Mouse (Mus musculus) subcutaneous adipose tissue, adult 2 months (tissue): ENCODE data around the gene Nlrp6. TPM values are rescaled to one million over a fixed set of nuclear protein-coding genes. Genes with fewer than 3 reads are reported as not detected.

Experiments
- polyA plus RNA-seq: library from polyadenylated mRNA; depleted of rRNA; stranded (reverse); fragments of >200 nt; gene quantifications from 2 replicates; pipeline ENCODE4 v1.2.3, GENCODE M21; 2012; ENCODE audit warnings: low replicate concordance; rRNA removed

Nlrp6 gene
- polyA plus RNA-seq = 0.87 TPM in 1 of 2 replicates, not detected in the other

GRCm38 (mm10) chr7:140920418-140921029 is at the start of gene Nlrp6:
Gene Nlrp6 (plus strand): TSS chr7:140920902.

GRCm38 (mm10) chr7:140881696-140882468 is 38.8 kb upstream of the Nlrp6 start, which contains the start of the genes Psmd13 and Sirt3:
Gene Psmd13 (plus strand): TSS chr7:140881968.
Gene Sirt3 (minus strand): TSS chr7:140882309.

GRCm38 (mm10) chr7:140900220-140900619 is 20.5 kb upstream of the Nlrp6 start, which contains the start of gene Cox8b:
Gene Cox8b (minus strand): TSS chr7:140900446.

GRCm38 (mm10) chr7:140941222-140942051 is 20.7 kb downstream of the Nlrp6 start, which contains the start of gene Pgghg:
Gene Pgghg (plus strand): TSS chr7:140941391.

GRCm38 (mm10) chr7:140949824-140950530 is 29.3 kb downstream of the Nlrp6 start, which contains the start of gene Ifitm5:
Gene Ifitm5 (minus strand): TSS chr7:140950291.

GRCm38 (mm10) chr7:140955758-140956555 is 35.3 kb downstream of the Nlrp6 start, which contains the start of the genes Gm45717 and Ifitm2:
Gene Gm45717 (minus strand): TSS chr7:140955937.
Gene Ifitm2 (minus strand): TSS chr7:140955987.

GRCm38 (mm10) chr7:140966921-140967320 is 46.2 kb downstream of the Nlrp6 start, which contains the start of gene Ifitm1:
Gene Ifitm1 (plus strand): TSS chr7:140967221.

Other genes starting within 250 kb of the Nlrp6 start
- gene Olfr45, start 239.0 kb upstream of the Nlrp6 start, polyA plus RNA-seq = not detected in 2 replicates
- not detected in 2 replicates for gene Olfr541, start 223.6 kb upstream of the Nlrp6 start, polyA plus RNA-seq
- 256 and 502 TPM in 2 replicates for gene Cyp2e1, start 157.2 kb upstream of the Nlrp6 start, polyA plus RNA-seq
- gene Syce1, start 133.1 kb upstream of the Nlrp6 start, polyA plus RNA-seq = 0.07 and 0.33 TPM in 2 replicates
- 0.15 TPM in 1 of 2 replicates, not detected in the other for gene Zfp941, start 98.7 kb upstream of the Nlrp6 start, polyA plus RNA-seq
- 14.2 TPM in 1 of 2 replicates, not detected in the other for gene Urah, start 85.9 kb upstream of the Nlrp6 start, polyA plus RNA-seq
- gene Scgb1c1, start 75.4 kb upstream of the Nlrp6 start, polyA plus RNA-seq = not detected in 2 replicates
- gene Odf3, start 73.1 kb upstream of the Nlrp6 start, polyA plus RNA-seq = 0.11 TPM in 1 of 2 replicates, not detected in the other
- gene Gm45785, start 64.6 kb upstream of the Nlrp6 start, polyA plus RNA-seq = not detected in 2 replicates
- 114 and 143 TPM in 2 replicates for gene Ric8a, start 63.9 kb upstream of the Nlrp6 start, polyA plus RNA-seq
- gene Bet1l, start 63.3 kb upstream of the Nlrp6 start, polyA plus RNA-seq = 37.8 and 39.1 TPM in 2 replicates
- gene Psmd13, start 38.9 kb upstream of the Nlrp6 start, polyA plus RNA-seq = 76.9 and 91.8 TPM in 2 replicates
- 30.7 and 38.8 TPM in 2 replicates for gene Sirt3, start 38.6 kb upstream of the Nlrp6 start, polyA plus RNA-seq
- gene Cox8b, start 20.5 kb upstream of the Nlrp6 start, polyA plus RNA-seq = 147 and 450 TPM in 2 replicates
- gene Pgghg, start 20.5 kb downstream of the Nlrp6 start, polyA plus RNA-seq = 55.4 and 73.1 TPM in 2 replicates
- gene Ifitm5, start 29.4 kb downstream of the Nlrp6 start, polyA plus RNA-seq = 2.9 and 7.4 TPM in 2 replicates
- gene Gm45717, start 35.0 kb downstream of the Nlrp6 start, polyA plus RNA-seq = 0.78 TPM in 1 of 2 replicates, not detected in the other
- 1,434 and 1,895 TPM in 2 replicates for gene Ifitm2, start 35.1 kb downstream of the Nlrp6 start, polyA plus RNA-seq
- 36.0 and 1,392 TPM in 2 replicates for gene Ifitm1, start 46.3 kb downstream of the Nlrp6 start, polyA plus RNA-seq
- gene Ifitm3, start 89.9 kb downstream of the Nlrp6 start, polyA plus RNA-seq = 721 and 1,416 TPM in 2 replicates
- 17.2 and 25.7 TPM in 2 replicates for gene Ifitm6, start 97.0 kb downstream of the Nlrp6 start, polyA plus RNA-seq
- not detected in 2 replicates for gene Gm17387, start 108.2 kb downstream of the Nlrp6 start, polyA plus RNA-seq
- gene B4galnt4, start 140.2 kb downstream of the Nlrp6 start, polyA plus RNA-seq = 0.26 and 5.6 TPM in 2 replicates
- 1.7 and 14.7 TPM in 2 replicates for gene Pkp3, start 157.3 kb downstream of the Nlrp6 start, polyA plus RNA-seq
- gene Sigirr, start 179.7 kb downstream of the Nlrp6 start, polyA plus RNA-seq = 21.2 and 25.3 TPM in 2 replicates
- gene Ano9, start 196.9 kb downstream of the Nlrp6 start, polyA plus RNA-seq = 0.20 and 11.9 TPM in 2 replicates
- 44.6 and 49.3 TPM in 2 replicates for gene Ptdss2, start 201.5 kb downstream of the Nlrp6 start, polyA plus RNA-seq